Mouse (Mus musculus) kidney, postnatal 0 days (tissue): ENCODE results near the gene Nup85. TPM values are rescaled to one million over a fixed set of nuclear protein-coding genes. Genes with fewer than 3 reads are reported as not detected.

Experiments used
- ATAC-seq: fragments of 200-750 bp; cut with Nextera tagmentation; replicated peaks from 2 replicates; pipeline ENCODE4 v1.8.0; 2017; ENCODE audit warnings: low read depth, moderate number of reproducible peaks, moderate TSS enrichment, moderate library complexity; ENCODE audit not compliant: low FRiP score
- DNase-seq: peaks from one replicate; pipeline ENCODE4 v3.0.0-alpha.2; 2016; ENCODE audit warnings: low spot score
- H3K27ac ChIP-seq: fragments of 300-500 bp; sonication (generic); 2 replicates; pipeline ENCODE4 v1.5.1; 2014; ENCODE audit warnings: mild to moderate bottlenecking
- H3K27me3 ChIP-seq: fragments of 300-500 bp; sonication (generic); 2 replicates; pipeline ENCODE4 v1.6.1; 2014; ENCODE audit warnings: low read length, mixed read lengths; ENCODE audit not compliant: insufficient read depth
- H3K36me3 ChIP-seq: fragments of 300-500 bp; sonication (generic); 2 replicates; pipeline ENCODE4 v1.6.1; 2014; ENCODE audit warnings: low read length, mixed read lengths; ENCODE audit not compliant: insufficient read depth
- H3K4me1 ChIP-seq: fragments of 300-500 bp; sonication (generic); replicated peaks from 2 replicates; pipeline ENCODE4 v1.6.1; 2014; ENCODE audit warnings: antibody characterized with exemption, low read length, mixed read lengths; ENCODE audit not compliant: insufficient read depth
- H3K4me2 ChIP-seq: fragments of 300-500 bp; sonication (generic); 2 replicates; pipeline ENCODE4 v1.6.1; 2014; ENCODE audit warnings: mild to moderate bottlenecking, low read length, moderate library complexity, mixed read lengths
- H3K4me3 ChIP-seq: fragments of 300-500 bp; sonication (generic); replicated peaks from 2 replicates; pipeline ENCODE4 v1.5.1; 2014; ENCODE audit warnings: low read depth, low read length
- H3K9ac ChIP-seq: fragments of 300-500 bp; sonication (generic); 2 replicates; pipeline ENCODE4 v1.6.1; 2014; ENCODE audit warnings: low read depth, low read length
- H3K9me3 ChIP-seq: fragments of 300-500 bp; sonication (generic); replicated peaks from 2 replicates; pipeline ENCODE4 v1.6.1; 2016; ENCODE audit warnings: low read length, inconsistent platforms, mixed read lengths
- CTCF ChIP-seq: IDR thresholded peaks from 2 replicates; pipeline ENCODE4 v1.5.1; 2016; ENCODE audit warnings: antibody characterized with exemption, low read depth, mild to moderate bottlenecking, moderate library complexity
- WGBS: fragments of 180-500 bp; shearing (Covaris S2); extraction: QIAGEN DNeasy Blood & Tissue Kit; methylation state at CpG from one replicate; pipeline ENCODE4 v1.1.7; 2014; 5-methylcytosine and 5-hydroxymethylcytosine counted together
- polyA plus RNA-seq: library from polyadenylated mRNA; unstranded; fragments of >200 nt; fragmentation: Nextera tagmentation; extraction: Ambion mirVana; gene quantifications from 2 replicates; pipeline ENCODE4 v1.2.1, GENCODE M21; 2015

Gene Nup85
- polyA plus RNA-seq, 1 experiment from 2014 or later: 74.6 TPM

GRCm38 (mm10) chr11:115587984-115588383 lies 23.8 kb downstream of the Nup85 start:
- ATAC-seq (peak; percentile 41; the same call in 1 of the 2 replicates), DNase-seq (no peak)
- Histone ChIP-seq H3K36me3 (peaks cover 85% of the 10 kb centered on the region), H3K4me1 (no peaks in the 10 kb centered on the region), H3K4me3 (no peak overlapping the region), H3K27ac (no peak overlapping the region), H3K9ac (no peak overlapping the region), H3K27me3 (no peaks in the 10 kb centered on the region), H3K4me2 (no peak overlapping the region), H3K9me3 (no peaks in the 10 kb centered on the region)
- 68% methylated on average over 9 of the region's 9 CpGs for WGBS
- no peak for TF ChIP-seq CTCF

- no peak for DNase-seq
- TF ChIP-seq CTCF: no peak
- Histone ChIP-seq H3K4me1 (no peaks in the 10 kb centered on the region), H3K9ac (no peak overlapping the region), H3K4me3 (no peak overlapping the region), H3K36me3 (peaks cover 78% of the 10 kb centered on the region), H3K27me3 (no peaks in the 10 kb centered on the region), H3K27ac (no peak overlapping the region), H3K9me3 (no peaks in the 10 kb centered on the region), H3K4me2 (no peak overlapping the region)
- no peak for ATAC-seq
- 86% methylated on average over 2 of the region's 2 CpGs for WGBS
Measured at GRCm38 (mm10) chr11:115590526-115591075, 26.4 kb downstream of the Nup85 start.

DNA sequence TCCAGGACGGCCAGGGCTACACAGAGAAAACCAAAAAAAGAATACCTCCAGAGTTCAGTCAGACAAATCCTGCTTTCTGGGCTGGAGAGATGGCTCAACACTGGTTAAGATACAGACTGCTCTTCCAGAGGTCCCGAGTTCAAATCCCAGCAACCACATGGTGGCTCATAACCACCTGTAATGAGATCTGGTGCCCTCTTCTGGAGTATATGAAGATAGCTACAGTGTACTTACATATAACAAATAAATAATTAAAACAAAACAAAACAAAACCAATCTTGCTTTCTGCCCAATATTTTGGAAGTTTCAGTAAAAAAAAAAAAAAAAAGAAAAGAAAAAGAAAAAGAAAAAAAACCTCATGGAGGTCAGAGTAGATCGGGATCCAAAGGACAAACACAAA lies 31.0 kb downstream of the Nup85 start:
- H3K9me3 ChIP-seq: no peaks in the 10 kb centered on the region
- DNase-seq (no peak), ATAC-seq (no peak)
- peak; percentile 31; the same call in 1 of the 2 replicates for TF ChIP-seq CTCF
- H3K4me2 ChIP-seq: no peak overlapping the region
- H3K36me3 ChIP-seq: peaks cover 45% of the 10 kb centered on the region
- H3K4me3 ChIP-seq: no peak overlapping the region
- no peaks in the 10 kb centered on the region for H3K4me1 ChIP-seq
- H3K9ac ChIP-seq: no peak overlapping the region
- no peaks in the 10 kb centered on the region for H3K27me3 ChIP-seq
- no peak overlapping the region for H3K27ac ChIP-seq
- WGBS: 94% methylated on average over 3 of the region's 3 CpGs

GRCm38 (mm10) chr11:115598309-115598708 lies 34.1 kb downstream of the Nup85 start:
- no peak for DNase-seq
- peaks cover 19% of the 10 kb centered on the region for H3K36me3 ChIP-seq
- no peak overlapping the region for H3K9ac ChIP-seq
- no peak for ATAC-seq
- H3K4me1 ChIP-seq: peaks cover 7% of the 10 kb centered on the region
- no peak overlapping the region for H3K4me3 ChIP-seq
- H3K27me3 ChIP-seq: no peaks in the 10 kb centered on the region
- no peaks in the 10 kb centered on the region for H3K9me3 ChIP-seq
- TF ChIP-seq CTCF: no peak
- no peak overlapping the region for H3K27ac ChIP-seq
- 93% methylated on average over 4 of the region's 4 CpGs for WGBS
- no peak overlapping the region for H3K4me2 ChIP-seq

DNA sequence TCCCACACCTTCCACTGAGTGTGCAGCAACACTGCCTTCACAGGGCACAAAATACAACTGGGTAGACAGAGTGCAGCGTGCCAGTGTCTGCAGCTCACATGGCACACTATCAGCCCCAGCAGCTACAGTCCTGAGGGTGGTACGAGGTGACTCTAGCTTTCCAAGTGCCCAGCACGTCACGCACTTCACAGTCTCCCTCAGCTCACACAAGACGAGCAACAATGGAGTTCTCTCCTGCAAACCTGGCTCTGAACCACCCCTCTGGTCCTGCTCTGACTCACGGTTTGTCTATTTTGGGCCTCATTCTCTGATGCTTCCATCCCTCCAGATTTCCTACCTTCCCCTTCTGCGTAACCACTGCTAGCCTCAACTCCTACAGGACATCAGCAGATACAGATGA lies 35.5 kb downstream of the Nup85 start:
- DNase-seq (no peak), ATAC-seq (no peak)
- no peaks in the 10 kb centered on the region for H3K27me3 ChIP-seq
- no peak overlapping the region for H3K9ac ChIP-seq
- H3K4me3 ChIP-seq: no peak overlapping the region
- H3K27ac ChIP-seq: no peak overlapping the region
- H3K36me3 ChIP-seq: peaks cover 6% of the 10 kb centered on the region
- 97% methylated on average over 7 of the region's 7 CpGs for WGBS
- TF ChIP-seq CTCF: no peak
- H3K4me2 ChIP-seq: no peak overlapping the region
- peaks cover 8% of the 10 kb centered on the region for H3K4me1 ChIP-seq
- H3K9me3 ChIP-seq: no peaks in the 10 kb centered on the region

DNA sequence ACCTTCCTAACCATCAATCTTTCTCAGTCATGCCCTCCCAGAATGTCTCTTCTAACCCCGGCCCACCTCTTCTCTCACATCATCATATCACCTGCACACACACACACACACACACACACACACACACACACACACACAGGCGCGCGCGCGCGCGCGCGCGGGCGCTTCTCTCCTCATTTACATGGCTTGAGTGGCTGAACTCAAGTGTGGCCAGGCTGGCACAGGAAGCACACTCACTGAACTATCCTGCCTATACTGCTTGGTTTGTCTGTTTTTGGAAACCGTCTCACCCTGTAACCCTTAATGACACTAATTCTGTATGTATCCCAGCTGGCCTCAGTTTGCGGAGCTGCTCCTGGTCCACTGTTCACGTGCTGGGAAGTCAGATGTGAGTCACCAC lies 36.5 kb downstream of the Nup85 start:
- peaks cover 14% of the 10 kb centered on the region for H3K4me1 ChIP-seq
- no peaks in the 10 kb centered on the region for H3K27me3 ChIP-seq
- no peak overlapping the region for H3K27ac ChIP-seq
- no peak overlapping the region for H3K4me2 ChIP-seq
- no peak overlapping the region for H3K9ac ChIP-seq
- 87% methylated on average over 15 of the region's 15 CpGs for WGBS
- no peak overlapping the region for H3K4me3 ChIP-seq
- no peaks in the 10 kb centered on the region for H3K9me3 ChIP-seq
- H3K36me3 ChIP-seq: peaks cover 10% of the 10 kb centered on the region
- DNase-seq (no peak), ATAC-seq (no peak)
- TF ChIP-seq CTCF: no peak

DNA sequence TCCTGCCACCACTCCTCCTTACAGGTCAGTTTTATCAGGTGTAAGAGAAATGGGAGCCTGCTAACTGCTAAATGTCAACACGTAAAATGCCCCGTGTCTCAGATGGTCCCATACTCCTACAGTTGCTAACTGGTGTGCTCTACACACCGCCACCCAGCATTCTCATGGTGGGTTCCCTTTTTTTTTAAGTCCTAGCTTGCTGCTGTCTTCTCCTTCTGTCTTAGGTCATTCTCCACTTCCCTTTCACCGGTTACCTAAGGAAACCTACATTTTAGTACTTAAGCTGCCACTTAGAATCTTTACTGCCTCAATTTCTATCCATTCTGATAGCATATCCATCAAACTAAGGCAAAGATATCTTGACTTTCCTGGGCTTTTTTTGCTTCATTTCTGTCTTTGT lies 36.9 kb downstream of the Nup85 start:
- Histone ChIP-seq H3K4me3 (no peak overlapping the region), H3K9me3 (no peaks in the 10 kb centered on the region), H3K4me1 (peaks cover 14% of the 10 kb centered on the region), H3K27me3 (no peaks in the 10 kb centered on the region), H3K36me3 (peaks cover 14% of the 10 kb centered on the region), H3K9ac (no peak overlapping the region), H3K27ac (no peak overlapping the region), H3K4me2 (no peak overlapping the region)
- WGBS: 68% methylated on average over 4 of the region's 4 CpGs
- TF ChIP-seq CTCF: no peak
- no peak for ATAC-seq
- no peak for DNase-seq
